Mouse (Mus musculus): ENCODE measurements around the gene Prodh2. TPM values are rescaled to one million over a fixed set of nuclear protein-coding genes. Genes with fewer than 3 reads are reported as not detected.
"Not testable (repeated sequence)": the region's sequence is repeated elsewhere in the genome, so short reads cannot be mapped to it uniquely, and the experiment has no call there.

Prodh2 gene
- total RNA-seq (2021), result not detected
- long read RNA-seq, experiment 1, result 0 reads
- long read RNA-seq, experiment 2, result 0 reads

DNA sequence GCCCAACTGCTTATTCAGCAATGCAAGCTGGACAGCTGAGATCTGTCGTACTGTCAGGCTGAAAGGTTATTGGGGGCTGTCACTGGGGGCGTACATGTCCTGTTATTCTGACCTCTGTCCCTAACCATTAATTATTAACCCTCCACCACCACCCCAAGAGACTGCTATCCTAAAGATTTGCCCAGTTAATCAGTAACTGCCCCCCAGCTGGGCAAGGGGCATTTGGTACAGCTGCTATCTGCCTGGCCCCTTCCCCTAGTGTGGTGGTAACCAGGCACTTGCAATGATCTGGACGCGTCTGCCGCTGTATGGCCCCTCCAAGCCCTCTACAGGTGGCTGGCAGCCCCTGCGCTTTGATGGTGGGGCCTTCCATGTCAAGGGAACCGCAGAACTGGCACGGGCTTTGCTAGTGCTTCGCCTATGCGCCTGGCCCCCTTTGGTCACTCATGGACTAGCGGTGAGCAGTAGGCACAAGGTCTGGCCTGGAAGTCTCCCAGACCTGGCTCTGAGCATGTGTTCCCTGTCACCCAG lies at the start of gene Prodh2:
Gene Prodh2 (plus strand): TSS at position 222 of the 531 bp plus-strand sequence.
- no peak for DNase-seq (ENCODE audit: low spot score)

DNA sequence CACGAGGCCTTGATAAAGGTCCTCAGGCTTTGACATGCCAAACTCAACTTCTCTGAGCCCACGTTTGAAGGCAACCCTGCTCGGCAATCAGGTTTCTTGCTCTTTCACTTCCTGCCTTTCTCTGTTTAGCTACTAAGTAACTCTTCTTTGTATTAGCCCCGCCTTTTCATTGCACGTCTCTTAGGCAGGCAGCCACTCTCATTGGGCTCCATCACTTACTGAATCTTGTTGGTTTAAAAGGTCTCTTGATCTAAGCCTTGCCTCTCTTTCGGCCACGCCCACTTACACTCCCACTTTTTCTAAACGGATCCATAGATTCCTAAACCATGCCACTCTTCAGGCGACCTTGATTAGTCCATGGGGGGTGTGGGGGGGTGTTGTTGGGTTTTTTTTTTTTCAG lies 49.7 kb upstream of the Prodh2 start:
- DNase-seq (ENCODE audit: low spot score), result no peak

DNA sequence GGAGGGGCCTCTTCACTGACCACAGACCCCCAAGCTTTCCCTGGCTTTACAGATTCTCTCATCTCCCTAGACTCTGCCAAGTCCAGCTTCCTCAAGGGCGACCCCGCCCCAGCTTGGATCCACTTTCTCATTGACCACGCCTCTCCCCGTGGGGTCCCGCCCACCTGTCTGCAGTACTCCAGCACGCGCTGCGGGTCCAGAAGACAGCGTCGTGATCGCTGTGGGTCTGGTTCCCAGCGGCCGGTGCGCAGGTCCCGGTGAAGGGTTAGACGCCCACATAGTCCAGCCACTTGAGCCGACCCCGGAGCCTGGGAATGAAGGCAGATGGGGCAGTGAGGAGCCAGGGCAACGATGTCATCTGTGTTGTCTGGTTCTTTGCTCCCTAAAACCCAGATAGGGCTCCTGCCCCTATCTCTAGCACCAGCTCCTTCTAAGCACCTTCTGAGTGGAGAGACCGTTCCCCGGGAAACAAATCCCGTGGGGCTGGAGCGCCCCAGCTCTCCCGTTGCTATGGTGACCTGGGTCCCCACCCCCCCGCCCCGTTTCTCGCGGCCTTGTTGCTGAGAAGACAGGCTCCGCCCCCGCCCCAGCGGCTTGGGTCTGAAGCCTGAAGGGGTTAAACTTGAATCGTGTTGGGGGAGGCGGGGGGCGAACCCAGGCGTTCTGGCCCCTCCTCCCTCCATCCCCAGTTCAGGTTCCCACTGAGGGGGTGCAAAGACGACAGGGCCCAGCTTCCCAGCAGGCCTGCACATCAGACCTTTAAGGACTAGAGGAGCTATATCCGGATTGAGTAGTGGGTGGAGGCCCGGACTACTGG lies 49.1 kb upstream of the Prodh2 start:
- DNase-seq (ENCODE audit: low spot score), result no peak

DNA sequence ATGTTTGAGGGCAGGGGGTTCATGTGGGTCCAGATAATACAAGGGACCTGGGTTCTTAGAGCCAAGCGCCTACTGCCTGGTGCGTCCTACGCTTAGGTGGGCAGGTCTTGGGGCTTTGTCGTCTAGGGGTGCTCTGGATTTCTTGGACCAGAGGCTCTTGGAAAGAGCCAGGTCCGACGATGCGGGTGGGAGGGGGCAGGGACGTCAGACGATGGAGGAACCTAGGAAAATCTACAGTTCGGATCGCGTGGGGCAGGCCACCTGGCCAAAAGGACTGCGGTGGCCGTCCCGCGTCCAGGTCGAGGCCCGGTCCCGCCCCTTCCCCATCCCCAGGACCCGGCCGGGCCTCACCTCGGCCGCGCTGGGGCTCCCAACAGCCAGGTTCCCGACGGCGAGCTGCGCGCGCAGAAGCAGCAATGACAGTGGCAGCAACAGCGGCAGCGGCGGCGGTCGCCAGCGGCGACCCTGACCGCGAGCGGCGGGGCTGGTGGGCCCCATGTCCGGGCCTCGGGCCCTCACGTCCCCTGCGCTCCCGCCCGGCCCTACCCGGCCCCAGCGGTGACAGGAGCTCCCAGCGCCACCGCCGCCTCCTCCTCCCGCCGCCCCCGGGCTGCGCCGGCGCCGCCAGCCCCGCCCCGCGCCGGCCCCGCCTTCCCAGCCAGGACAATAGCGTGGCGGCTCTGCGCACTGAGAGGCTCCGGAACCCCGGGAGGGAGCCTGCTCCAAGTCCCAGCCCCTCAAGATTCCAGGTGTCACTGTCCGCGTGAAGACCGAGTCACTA lies 48.3 kb upstream of the Prodh2 start, which contains the start of gene Aplp1:
Gene Aplp1 (minus strand): TSS at position 565 of the 781 bp plus-strand sequence.
- DNase-seq (ENCODE audit: low spot score), result no peak

DNA sequence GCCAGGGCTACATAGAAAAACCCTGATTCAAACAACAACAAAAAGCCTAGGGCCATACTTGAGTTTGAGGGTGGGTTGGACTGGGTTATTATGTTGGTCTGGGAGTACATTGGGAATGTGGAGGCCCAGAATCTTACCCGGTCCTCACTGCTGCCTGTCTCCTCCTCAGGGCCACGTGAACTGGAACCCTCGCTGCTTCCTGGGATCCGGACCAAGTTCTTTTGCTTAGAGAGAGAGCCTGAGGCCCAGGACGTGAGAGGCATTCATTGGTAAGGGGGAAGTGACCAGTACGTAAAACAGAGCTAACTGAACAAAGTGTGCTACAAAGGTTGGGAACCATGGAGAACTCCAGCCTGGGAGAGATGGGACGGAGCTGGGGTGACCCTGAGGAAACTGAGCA lies 43.2 kb upstream of the Prodh2 start:
- DNase-seq (ENCODE audit: low spot score), result no peak

DNA sequence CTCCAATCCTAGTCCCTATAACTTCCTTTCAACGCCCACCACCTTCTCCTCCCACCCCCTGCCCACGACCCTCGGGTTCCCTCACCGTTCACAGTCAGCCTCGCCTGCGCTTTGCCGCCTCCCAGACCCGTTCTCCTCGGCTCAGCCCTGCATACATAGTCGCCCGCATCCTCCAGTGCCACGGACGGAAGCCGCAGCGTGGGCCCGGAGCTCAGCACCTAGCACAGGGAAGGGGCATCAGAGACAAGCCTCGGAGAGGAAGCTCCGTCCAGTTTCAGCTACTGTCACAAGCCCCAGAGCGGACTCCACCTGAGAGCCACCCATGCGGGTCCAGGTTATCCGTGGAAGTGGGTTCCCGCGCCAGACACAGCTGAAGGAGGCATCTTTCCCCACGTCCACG lies 40.1 kb upstream of the Prodh2 start:
- no peak for DNase-seq (ENCODE audit: low spot score)

DNA sequence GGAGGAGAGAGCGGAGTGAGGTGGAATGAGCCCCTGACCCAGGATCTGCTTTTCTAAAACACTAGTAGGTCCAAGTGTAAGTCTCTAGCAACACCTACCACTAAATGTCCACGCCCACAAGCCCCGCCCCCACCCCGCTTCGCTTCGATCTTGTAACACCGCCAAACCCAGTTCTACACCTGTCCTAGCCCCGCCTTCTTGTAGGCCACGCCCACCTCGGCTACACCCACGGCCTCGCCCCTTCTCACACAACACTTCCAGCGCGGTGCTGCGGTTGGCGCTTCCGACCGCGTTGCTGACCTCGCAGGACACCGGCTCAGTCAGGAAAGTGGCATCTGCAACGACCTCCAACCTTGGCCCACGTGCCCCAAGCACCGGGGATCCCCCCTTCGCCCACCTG lies 39.7 kb upstream of the Prodh2 start:
- DNase-seq (ENCODE audit: low spot score), result no peak

DNA sequence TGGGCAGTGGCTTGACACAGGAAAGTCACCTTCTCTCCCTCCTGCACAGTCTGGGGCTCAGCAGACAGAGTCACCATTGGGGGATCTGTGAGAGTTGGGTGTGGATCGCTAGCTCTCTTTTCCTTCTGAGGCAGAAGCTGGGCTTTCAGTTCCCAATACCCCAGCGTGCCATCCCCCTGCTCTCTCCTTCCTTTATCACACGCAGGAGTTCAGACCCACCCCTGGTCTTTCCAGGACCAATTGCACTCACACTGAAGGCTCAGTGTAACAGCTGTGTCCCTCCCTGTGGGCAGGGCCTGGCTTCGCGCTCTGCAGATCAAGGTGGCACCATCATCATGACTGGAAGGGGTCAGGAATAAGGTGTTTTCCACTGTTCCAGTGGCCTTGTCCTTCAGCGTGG lies 39.2 kb upstream of the Prodh2 start:
- no peak for DNase-seq (ENCODE audit: low spot score)

DNA sequence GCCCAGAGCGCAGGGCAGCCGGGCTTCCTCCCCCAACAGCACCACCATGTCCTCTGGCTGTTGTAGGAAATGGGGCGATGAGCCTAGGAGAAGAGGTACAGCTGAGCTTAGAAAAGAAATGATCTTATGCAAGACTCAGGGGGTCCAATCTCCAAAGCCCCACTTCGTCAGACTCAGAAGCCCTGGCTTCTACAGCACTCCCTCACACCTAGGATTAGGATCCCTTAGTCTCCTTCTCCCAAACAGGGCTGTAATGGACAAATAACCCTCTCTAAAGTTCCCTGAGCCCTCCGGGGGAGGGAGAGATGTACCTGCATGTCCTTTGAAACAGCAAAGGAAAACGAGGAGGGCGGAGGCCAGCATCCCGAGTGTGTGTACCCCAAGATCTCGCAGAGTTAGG lies 36.9 kb upstream of the Prodh2 start:
- DNase-seq (ENCODE audit: low spot score), result no peak

DNA sequence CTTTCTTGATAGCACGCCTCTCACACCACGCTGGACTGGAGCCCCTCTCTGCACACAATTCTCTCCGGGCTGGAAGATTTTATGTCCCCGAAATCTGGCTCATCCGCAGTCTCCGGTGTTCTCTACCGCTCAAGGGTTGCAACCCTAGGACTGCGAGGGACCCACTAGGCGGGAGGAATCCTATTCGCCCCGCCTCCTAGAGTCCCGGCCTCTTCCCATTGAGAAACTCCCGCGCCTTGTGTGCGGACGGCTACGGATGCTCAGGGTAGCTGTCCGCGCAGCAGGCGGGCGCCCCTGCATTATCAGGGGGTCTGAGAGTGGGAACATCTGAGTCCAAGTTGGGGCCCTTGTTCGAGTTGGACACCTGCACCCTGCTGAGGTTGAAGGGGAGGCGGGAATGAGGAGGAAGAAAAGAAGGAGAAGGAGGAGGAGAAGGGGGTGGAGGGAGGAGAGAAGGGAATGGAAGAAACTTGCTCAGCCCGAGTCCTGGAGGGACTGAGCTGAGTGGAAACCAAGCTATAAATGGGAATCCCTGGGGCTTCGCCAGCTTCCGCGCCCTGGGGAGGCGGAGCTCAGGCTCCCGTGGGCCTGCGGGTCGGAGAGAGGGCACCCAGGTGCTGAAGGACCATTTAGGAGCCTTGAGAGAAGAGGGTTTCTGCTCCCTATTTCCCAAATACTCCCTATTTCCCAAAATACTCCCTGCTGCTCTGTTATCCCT lies 36.4 kb upstream of the Prodh2 start:
- no peak for DNase-seq (ENCODE audit: low spot score)

DNA sequence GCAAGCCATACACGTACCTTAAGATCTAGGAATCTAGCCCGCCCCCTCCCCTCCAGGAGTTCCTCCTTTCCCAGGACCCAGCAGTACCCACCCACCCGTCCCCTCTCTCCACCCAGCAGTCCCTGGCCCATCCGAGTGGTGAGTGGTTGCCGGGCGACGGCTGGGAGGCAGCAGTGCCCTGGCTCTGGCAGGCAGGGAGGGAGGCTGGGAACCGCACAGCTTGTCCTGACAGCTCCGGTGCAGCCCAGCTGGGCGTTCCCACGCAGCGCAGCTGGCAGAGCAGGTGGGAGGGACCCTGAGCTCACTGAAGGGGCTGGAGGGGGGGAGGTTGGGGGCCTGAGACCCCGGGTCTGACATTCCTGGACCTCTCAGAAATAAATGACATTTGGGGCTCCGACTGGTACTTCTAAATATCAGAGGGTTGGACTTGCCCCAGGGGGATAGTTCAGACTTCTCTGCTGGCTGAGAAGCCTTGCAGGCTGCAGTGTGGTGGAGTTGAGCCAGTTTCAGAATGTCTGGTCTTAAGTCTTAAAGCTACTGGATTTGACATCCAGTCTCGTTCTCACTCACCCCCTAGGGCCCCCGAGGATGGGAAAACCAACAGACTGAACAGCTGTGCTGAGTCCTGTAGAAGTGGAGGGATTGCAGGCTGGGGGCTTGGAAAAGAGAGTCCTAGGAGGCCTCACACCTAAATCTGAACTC lies 35.6 kb upstream of the Prodh2 start, which contains the start of the genes Kirrel2 and Nphs1:
Gene Kirrel2 (minus strand): TSS at position 62 of the 702 bp plus-strand sequence.
Gene Nphs1 (plus strand): TSS at position 687 of the 702 bp plus-strand sequence.
- DNase-seq (ENCODE audit: low spot score), result no peak

DNA sequence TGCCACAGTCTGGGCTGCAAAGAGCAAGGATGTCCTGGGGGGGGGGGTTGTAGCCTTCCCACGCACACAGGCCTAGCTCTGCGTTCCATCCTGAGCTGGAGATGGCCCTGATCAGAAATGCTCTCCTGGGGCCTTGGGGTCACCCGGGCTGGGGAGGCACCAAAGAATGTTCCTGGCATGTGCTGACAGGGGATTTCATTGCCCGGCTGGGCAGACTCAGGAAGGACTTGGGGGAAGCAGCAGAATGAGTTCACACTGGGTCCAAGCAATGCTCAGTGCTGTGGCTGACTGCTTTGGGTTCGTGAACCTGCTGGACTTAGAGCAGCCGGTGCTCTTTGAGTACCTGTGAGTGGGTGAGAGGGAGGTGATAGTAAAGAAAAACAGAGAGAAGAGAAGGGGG lies 33.9 kb upstream of the Prodh2 start:
- no peak for DNase-seq (ENCODE audit: low spot score)

DNA sequence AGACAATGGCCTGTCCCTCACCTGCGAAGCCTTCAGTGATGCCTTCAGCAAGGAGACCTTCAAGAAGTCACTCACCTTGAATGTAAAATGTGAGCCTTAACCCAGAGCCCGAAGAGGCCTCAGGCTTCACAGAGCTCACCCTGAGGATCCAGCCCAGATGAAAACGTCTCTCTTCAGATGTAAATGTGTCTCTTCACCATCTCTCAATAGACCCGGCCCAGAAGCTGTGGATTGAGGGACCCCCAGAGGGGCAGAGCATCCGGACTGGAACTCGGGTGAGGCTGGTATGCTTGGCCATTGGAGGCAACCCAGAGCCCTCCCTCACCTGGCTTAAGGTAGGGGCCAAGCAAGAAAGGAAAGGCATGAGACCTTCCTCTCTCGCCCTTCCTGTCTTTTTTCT lies 29.9 kb upstream of the Prodh2 start:
- DNase-seq (ENCODE audit: low spot score), result no peak

DNA sequence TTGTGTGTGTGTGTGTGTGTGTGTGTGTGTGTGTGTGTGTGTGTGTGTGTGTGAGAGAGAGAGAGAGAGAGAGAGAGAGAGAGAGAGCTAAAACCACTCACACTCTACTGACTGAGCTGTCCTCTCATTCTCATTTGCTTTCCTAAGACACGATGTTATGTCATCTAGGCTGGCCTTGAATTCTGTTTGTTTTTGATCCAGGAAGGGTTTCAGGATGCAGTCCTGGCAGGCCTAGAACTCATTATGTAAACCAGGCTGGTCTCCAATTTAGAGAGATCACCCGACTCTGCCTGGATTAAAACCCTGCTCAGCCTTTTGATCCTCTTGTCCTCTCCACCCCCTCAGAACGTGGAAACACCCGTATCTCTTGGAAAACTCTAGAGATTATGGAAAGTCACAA lies 29.4 kb upstream of the Prodh2 start:
- DNase-seq (ENCODE audit: low spot score), result no peak

DNA sequence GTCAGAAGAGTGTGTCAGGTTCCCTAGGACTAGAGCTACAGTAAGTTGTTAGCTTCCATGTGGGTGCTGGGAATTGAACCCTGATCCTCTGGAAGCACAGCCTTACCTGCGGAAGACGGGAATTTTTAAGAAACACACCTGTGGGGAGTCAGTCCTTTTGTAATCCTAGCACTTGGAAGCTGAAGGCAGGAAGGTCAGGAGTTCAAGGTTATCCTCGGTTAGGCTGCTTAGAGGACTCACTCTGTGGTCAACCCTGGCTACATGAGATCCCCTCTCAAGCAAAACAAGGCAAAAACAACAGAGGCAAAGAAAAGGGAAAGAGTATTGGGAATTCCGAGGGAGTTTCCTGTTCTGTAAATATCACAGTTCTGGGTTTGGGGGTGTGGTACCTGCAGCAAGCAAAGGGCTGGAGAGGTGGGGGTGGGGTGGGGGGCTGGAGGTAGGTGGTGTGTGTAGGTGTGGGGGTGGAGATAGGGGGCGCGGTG lies 28.6 kb upstream of the Prodh2 start:
- DNase-seq (ENCODE audit: low spot score), result no peak

DNA sequence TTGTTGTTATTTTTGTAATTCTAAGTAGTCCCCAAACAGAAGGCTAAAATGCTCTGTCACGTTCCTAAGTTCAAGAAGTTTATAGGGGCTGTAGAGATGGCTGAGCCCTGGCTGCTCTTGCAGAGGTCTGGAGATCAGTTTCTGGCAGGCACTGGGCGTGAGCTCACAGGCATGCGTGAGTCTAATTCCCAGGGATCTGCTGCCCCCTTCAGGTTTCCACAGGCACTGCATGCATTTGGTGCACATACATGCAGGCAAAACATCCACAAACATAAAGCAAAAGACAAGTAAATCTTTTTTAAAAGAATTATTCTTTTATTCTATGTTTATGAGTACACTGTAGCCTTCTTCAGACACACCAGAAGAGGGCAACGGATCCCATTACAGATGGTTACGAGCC lies 21.0 kb upstream of the Prodh2 start:
- no peak for DNase-seq (ENCODE audit: low spot score)

DNA sequence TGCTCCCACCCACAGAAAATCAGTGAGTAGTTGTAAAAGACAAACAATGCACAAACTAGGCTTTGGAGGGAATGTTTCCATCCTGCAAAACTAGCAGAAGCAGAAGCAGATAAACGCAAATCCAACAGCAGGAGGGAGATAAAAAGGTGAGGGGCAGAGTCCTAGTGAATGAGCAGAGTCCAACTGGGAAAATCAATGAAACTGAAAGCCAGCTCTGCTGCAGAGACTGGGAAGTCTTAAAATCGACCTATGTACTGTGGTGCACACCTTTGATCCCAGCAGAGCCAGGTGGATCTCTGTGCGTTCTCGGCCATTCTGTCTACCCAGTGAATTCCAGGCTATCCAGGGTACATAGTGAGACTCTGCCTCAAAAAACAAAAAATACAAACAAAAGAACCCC lies 18.4 kb upstream of the Prodh2 start:
- no peak for DNase-seq (ENCODE audit: low spot score)

DNA sequence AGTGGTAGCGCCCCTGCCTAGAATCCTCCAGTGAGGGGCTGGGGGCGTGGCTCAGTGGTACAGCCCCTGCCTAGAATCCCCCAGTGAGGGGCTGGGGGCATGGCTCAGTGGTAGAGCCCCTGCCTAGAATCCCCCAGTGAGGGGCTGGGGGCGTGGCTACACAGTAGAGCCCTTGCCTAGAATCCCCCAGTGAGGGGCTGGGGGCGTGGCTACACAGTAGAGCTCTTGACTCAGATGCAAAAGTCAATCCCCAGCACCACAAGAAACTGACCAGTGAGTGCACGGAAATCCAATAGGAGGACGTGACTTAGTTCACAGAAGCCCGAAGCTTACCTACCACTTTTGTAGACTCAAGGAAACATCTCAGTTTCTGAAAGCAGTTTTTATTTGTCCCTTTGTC lies 17.3 kb upstream of the Prodh2 start:
- not testable (repeated sequence) for DNase-seq (ENCODE audit: low spot score)

DNA sequence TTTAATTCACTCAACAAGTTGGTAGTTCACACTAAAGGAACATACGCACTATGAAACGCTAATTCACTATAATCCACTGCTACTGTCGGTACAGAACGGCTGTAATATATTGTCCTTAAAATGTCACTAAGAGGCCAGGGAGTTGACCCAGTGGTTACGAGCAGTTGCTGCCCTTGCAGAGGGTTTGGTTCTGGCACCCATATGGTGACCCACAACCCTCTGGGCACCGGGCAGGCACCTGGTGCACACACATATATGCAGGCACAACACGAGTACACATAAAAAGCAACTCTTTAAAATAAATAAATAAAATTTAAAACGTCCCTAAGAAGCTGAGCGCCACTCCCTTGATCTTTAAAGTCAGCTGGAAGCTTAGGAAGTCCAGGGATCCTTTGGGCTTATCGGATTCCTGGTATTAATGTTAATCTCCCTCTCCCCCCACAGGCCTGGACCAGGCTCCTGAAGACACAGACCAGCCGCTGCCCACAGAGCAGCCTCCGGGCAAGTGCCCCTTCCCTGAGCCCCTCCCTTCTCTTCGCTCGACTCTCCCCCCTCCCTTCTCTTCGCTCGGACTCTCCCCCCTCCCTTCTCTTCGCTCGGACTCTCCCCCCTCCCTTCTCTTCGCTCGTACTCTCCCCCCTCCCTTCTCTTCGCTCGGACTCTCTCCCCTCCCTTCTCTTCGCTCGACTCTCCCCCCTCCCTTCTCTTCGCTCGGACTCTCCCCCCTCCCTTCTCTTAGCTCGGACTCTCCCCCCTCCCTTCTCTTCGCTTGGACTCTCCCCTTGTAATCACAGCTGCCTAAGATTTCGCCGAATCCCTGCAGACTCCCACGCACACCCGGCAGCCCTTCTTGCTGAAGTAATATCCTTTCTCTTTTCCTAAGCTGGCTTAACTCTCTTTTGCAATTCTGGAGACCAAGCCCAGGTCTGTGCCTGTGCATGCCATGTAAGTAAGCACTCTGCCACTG lies 15.7 kb upstream of the Prodh2 start:
- no peak for DNase-seq (ENCODE audit: low spot score)

DNA sequence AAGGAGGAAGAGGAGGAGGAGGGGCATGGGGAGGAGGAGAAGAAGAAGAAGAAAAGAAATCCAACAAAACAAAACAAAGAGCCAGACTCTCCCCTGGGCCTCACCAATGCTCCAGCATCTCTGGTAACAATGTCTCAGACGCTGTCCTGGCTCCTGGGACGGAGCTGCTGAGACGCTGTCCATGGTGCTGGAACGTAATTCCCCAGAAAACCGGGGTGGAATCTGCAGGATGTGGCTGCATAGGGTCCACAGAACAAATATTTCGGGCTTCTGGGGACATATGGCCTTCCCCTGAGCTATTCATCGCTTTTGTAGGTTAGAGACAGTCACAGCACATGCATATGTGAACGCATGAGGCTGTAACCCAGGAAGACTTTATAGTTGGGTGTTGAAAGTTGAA lies 9.2 kb upstream of the Prodh2 start:
- DNase-seq (ENCODE audit: low spot score), result no peak

Measured in gastrocnemius, adult 18-20 months (tissue).